Mouse (Mus musculus) MEL-GATA-1-ER (cell line): Measurements from ENCODE around the gene Trir.

Experiments
- DNase-seq: peaks from one replicate; pipeline ENCODE4 v3.0.0-alpha.2; 2012; ENCODE audit warnings: low read depth; ENCODE audit errors: extremely low read depth

Gene Trir

DNA sequence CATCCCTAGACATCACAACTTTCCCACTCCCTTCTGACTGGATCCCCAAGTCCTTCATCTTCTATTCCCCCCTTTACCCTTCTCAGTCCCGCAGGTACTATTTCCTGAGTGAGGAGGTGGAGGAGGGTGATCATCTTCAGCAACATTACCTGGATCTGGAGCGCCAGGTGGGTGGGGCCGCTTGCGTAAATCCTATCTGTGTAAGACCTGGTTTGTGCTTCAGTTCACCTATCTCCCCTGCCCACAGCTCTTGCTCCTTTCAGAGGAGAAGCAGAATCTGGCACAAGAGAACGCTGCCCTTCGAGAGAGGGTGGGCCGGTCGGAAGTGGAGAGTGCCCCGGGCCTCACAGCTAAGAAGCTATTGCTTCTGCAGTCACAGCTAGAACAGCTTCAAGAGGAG lies 32.2 kb upstream of the Trir start:
- no peak for DNase-seq

DNA sequence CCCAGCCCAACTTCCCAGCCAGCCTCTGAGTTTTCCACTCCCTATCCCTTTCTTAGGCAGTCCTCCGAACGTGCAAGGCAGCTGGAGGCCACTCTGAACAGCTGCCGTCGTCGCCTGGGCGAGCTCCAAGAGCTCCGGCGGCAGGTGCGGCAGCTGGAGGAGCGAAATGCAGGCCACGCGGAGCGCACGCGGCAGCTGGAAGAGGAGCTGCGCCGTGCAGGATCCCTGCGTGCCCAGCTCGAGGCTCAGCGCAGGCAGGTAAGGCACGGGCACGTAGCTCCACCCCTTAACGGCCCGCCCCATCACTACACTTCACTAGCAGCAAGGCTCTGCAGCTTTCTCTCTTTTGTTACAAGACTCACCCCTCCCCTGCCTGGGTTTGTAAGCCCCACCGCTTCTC lies 30.9 kb upstream of the Trir start:
- DNase-seq = no peak

DNA sequence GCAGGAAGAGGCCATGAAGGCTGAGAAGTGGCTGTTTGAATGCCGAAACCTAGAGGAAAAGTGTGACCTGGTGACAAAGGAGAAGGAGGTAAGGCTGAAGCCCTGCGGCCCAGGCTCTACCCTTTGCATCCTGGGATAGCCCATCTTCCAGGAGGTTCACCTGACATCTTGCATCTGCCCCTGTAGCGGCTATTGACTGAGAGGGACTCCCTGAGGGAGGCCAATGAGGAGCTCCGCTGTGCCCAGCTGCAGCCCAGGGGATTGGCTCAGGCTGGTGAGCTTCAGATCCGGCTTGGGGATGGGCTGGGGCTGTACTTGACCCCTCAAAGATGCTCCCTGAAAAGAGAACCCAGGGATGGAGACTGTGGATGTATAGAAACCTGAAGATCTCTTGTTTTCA lies 29.6 kb upstream of the Trir start:
- no peak for DNase-seq

DNA sequence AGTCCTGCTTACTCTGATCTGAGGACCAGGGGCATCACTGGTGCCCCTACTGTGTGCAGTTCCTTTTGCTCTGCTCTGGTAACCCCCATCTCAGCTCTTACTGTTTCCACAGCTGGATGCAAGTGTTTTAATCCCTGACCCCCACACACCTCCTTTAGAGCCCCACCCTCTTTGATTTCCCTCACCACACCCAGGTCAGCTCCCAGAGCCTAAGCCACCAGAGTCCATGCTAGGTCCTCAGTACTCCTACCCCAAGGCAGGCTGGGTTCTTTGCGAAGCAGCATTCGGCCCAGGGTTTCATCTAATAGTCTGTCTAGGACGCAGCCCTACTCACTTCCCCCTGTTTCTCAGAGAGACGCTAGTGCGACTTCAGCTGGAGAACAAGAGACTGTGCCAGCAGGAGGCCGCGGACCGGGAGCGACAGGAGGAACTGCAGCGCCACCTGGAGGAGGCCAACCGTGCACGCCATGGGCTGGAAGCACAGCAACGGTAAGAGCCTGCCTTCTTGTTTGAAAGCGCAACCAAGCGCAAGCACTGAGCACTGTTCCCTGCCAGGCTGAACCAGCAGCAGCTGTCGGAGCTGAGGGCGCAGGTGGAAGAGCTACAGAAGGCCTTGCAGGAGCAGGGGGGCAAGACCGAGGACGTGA lies 28.9 kb upstream of the Trir start:
- peak; percentile 89 for DNase-seq

DNA sequence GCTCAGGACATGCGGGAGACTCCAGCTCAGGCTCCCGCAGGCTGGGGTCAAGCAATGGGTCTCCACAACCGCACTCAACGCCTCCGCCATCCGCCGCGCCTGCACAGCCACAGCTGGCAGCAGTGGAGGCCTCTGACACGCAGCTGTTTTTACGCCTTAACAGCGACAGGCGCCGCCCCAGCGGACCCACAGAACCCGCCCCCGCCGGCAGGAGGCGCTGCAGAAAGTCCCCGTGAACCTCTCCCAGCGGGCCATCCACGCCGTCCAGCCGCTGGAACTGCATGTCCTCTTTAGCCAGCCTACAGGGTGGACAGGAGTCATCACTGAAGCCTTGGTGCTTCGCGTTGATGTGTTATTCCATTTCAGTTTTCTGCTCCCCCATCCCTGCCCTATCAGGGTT lies 18.9 kb upstream of the Trir start:
- no peak for DNase-seq

DNA sequence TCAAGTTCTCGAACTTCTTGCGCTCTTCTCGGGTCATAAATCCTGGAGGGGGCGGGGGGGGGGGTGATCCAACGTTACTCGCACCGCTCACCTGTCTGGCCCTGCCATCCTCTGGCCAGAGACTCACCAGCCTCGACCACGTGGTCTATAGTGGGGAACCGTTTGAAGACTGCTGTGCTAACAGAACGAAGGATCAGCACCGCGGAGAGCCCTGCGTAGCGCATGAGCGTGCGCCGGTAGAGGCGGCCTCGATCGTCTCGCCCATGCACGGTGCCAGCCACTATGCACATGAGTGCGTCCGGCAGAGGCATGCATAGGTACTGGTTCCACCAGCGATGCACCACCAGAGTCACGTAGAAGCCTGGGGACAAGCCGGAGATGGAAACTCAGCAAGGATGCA lies 15.4 kb upstream of the Trir start:
- DNase-seq = no peak

DNA sequence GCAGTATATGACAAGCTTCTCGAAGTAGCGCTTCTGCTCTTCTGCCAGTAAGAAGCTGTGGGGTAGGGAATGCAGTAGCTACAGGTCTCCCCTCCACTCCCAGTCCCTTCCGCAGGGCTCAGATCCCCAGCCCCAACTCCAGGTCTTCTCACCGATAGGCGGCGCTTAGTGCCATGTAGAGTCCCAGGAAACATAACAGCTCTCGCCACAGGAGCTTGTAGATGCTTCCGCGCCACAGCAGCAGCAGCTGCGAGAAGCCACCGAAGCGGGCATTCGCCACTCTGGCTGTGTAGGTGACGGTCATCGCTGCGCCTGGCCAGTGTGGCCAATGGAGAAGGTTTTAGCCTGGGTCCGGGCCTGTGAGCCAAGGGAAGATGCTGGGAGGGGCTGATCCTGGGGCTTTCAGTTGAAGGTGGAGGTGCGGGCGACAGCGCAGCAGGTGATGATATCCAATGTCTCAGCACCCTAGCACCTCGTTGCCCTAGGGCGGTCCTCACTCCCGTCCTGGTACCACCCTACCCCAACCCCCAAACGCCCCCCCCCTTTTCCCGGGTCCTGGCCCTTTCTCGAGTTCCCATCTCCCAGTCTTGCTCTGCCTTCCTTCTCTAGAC lies 13.3 kb upstream of the Trir start:
- no peak for DNase-seq

DNA sequence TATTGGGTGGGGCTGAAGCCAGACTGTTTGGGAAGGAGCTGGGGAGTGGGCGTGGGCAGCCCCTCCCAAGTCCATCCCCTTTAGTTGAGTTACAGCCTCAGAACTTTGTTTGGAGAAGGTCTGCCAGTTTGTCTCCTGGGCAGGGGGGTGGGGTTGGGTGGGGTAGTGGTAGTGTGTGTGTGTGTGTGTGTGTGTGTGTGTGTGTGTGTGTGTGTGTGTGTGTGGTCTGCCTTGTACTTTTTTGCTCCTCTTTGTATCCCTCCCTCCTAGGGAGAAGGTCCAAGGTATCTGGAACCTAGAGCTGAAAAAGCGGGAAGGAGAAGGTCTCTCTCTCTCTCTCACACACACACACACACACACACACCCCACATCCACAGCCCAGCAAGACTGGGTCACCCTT lies 12.2 kb upstream of the Trir start, which contains the start of gene Best2:
Best2 (minus strand) TSS at position 101 of the 400 bp plus-strand sequence.
- no peak for DNase-seq

DNA sequence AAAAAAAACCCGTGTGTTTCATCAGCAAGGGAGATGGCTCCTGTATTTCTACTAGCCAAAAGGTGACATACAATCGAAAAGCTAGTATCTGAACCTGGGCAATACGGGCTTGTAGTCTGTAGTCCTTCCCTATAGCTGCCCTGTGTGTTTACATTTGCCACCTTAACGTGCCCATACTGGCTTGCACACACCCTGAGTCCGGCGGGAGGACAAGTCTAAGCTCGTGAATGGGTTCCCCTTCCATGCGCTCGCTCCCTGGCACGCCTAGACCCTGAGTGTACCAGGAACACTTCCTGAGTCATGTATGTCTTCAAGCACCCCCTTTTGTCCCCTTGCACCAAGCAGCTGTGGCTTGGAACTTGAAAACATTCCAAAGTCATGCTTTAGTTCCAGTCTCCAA lies 9.9 kb upstream of the Trir start:
- DNase-seq = no peak

DNA sequence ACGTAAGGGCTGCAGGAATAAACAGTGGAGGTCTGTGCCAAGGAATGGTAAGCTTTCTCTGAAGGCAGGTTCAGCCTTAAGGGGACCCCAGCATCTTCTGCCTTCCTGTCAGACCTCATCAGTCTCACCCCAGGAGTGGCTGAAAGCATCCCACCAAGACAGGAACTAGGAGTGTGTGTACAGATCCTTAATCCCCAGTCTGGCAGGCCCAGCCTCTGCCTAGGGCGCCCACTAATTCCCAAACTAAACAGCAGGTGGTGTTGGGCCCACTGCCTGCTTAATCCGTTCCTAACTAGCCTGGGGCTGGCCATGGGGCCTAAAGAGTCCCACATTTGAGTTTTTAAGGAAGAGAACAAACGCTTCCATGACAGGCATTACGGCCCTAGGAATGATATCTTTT lies 9.4 kb upstream of the Trir start:
- DNase-seq = no peak

DNA sequence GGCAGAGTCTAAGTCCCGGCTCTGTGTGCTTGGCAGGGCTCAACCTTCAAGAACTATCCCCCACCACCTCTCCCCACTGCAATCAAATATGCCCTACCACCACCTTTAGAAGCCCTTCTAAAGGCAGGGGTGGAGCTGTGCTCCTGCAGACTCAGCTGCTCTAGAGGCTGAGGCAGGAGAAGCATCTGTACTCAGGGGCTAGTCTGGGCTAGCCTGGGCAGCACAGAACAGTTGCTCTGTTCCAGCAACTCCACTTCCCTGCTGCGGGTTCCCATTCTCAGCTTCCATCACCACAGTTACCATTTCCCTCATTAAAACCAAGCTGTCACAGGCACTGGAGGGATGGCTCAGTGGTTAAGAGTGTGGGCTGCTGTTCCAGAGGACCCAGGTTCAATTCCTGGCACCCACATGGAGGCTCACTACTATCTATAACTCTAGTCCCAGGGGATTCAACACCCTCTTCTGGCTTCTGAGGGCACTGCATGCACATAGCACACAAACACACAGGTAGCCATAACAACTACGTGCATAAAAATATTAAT lies 5.0 kb upstream of the Trir start:
- no peak for DNase-seq

DNA sequence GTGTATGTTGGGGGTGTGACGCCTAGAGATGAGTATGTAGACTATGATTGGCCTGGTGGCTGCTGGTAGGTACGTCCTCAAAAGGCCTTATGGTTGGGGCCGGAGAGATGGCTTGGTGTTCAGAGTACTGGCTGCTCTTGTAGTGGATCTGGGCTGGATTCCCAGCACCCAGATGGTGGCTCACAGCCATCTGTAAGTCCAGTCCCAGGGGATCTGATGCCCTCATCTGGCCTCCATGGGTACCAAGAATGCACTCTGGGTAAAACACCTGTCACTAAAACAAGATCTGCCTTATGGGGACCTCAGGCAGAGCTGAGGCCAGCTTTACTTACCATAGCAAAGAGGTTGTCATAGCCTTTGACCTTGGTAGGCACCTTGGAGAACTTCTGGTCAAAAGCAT lies 2.8 kb upstream of the Trir start:
- no peak for DNase-seq

DNA sequence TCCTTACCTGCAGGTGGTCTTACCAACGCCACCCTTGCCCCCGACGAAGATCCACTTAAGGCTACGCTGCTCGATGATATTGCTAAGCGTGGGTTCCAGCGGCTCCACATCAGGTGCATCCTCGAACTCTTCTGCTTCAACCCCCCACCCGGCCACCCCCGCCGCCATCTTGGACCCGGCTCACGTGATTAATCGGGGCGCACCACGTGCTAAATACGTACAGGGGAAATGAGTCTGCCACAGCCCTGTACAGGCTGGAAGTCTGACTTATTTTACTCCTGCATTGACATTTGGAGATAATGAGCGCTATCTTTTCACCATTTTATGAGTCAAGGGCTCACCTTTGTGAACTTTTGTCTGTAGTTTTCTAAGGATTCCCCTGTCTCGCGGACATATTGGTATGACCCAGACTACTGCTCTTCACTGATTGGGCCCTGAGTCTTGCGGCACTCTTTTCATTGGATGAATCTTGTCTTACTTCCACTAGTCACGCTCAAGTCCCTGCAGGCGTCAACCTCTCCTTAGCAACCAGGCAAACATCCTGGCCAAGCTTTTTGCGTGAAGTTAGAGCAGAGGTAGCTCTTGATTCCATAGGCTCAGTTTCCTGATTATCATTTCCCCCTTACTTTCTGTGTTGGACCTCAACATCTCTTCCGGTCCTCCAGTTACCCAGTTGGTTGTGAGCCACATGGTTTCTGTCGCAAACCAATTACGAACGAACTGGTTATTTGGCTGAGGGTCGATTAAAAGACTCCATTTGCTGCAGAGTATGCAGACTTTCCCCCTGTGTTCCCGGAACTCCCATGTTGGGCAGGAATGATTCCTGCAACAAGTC lies 1.3 kb upstream of the Trir start, which contains the start of gene Asna1:
Asna1 (minus strand) TSS at position 184 of the 835 bp plus-strand sequence.
- peak; percentile 99 for DNase-seq

DNA sequence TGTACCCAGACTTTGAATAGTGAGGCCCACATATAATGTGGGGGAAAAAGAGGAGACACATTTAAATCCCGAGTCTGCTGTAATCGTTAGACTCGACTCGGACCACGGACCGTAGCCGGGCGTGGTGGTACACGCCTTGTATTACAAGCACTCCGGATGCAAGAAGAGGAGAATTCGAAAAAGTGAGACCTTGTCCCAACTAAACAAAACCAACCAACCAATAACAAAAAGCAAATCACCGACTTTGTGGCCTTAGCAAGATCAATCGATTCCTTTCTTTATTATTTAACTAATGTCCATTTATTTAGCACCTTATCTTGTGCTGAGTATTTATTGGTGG lies 863 bp downstream of the Trir start:
- no peak for DNase-seq

DNA sequence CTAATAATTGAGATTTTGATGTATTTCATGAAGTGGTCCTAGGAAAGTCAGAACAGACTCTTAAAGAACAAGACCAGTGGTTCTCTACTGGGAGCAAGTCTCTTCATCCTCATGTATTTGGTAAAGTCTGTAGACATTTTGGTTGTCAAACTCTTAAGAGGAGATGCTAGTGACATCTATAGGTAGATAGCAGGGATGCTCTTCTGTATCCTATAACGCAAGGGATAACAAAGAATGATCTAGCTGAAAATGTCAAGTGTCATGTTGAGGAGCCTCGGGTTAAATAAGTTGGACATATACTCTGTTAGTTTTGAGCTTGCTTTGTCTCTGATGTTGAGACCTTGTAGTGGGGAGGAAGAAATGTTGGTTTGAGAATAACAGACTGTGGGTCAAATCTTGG lies 1.3 kb downstream of the Trir start:
- DNase-seq = no peak

DNA sequence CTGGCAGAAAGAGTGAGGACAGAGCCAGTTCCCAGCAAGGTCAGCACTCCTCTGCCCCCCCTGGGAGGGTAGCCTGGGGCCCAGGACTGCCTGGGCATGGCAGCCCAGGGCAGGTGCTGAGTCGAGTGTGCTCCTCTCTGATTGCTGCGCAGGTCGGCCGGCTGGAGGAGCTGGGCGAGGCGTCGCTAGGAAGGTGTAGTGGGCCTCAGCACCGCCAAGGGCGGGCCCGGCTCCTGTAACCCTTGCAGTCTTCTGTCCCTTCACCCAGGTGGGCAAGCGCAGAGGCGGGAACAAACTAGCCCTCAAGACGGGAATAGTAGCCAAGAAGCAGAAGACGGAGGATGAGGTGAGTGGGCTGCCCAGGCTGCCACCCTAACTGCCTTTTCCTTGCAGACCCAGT lies 2.6 kb downstream of the Trir start:
- DNase-seq = no peak

DNA sequence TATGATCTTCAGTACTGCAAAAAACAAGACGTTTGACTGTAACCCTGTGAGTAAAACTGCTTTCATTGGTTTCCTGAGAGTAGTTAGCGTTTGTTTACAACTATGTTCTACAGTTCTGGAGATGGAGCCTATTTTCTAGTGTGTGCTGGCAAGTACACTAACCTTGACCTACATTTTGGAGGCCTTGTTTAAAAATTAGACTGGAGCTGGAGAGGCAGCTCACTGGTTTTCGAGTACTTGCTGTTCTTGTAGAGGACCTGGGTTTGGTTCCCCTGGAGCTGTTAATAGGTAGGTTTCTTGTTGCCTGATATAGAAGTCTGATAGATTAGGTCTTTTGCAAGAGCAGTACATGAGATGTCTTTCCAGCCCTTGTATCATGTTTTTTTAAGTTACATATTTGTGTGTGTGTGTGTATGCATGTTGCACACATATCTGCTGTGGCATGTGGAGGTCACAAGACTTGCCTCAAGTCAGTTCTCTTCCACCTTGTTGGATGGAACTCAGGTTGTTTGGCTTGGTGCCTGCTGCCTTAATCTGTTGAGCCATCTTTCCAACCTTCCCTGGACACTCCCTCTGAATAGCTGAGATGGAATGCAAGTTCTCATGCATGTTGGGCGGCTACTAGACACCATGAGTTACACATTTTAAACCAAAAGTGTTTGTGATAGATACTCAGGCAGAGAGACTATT lies 6.1 kb downstream of the Trir start:
- no peak for DNase-seq

DNA sequence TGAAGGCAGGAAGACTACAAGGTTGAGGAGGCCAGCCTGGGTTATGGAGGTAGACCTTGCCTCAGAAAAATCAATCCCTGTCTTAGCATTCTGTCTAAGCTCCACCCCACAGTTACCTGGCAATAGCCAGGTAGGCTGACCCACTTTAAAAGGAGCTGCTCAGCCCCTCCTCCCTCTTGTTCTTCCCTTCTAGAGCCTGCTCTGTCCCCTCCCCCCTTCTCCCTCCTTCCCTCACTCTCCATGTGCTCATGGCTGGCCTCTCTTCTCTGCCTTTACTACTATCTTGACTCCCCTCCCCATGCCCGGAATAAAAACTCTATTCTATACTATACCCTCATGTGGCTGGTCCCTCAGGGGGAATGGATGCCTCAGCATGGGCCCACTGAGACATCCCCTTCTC lies 7.2 kb downstream of the Trir start:
- DNase-seq = no peak

DNA sequence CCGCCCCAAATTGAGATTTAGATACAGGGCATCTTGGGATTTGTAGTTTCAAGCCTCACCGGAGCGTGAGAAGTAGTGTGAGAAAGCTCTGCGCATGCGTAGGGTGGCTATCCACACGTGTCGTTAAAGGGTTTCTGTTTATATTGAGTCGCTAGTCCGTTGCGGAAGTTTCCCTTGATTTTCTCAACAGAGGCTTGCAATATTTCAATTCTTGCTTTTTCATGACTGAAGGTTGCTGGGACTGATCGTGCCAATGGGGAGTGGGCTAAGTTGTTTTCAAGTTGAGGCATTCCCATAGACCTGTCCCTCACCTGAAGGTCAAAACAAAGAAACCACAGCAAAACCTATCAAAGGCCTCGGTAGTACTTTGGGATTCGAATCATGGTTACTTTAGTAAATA lies 8.1 kb downstream of the Trir start:
- peak; percentile 71 for DNase-seq

DNA sequence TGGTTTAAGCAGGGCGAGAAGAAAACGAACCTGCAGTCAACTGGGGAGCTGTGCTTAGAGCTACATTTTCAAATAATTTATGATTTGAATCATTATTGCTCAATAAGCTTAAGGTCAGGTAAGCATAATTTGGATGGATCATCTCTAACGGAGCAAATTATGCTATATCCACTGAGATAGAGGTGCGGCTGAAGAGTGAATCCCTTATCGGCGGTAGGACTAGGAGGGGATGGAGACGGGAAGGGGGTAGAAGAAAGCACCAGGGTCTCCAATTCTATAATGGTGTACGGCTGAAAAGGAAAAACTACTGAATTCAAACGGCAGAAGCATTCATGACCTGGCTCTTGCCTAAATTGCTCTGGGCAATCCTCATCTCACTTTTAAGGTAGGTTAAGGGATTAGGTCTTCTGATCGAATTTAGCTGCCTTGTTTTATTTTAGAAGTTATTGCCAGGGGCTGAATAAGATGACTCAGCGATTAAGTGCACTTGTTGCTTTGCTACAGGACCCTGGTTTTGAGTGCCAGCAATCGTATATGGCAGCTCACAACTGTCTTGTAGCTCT lies 8.6 kb downstream of the Trir start:
- no peak for DNase-seq

DNA sequence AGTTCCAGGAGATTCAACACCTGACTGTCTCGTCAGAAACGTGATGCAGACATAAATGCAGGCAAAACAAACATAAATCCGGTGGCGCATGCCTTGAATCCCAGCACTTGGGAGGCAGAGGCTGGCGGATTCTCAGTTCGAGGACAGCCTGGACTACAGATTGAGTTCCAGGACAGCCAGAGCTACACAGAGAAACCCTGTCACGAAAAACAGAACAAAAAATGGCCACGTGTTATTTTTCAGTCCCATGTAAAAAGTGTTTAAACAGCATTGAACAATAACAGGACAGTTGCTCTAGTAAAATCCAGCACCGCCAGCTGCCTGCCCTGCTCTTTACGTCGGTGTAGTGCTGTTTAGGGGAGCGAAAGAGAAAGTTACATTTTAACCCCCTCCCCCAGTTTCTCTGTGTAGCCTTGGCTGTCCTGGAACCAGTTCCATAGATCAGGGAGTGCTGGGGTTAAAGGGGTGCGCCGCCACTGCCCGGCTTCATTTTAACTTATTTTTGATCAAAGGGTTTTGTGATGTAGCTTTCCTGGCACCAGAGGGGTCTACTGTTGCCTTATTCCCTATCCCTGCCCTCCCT lies 9.2 kb downstream of the Trir start:
- peak; percentile 28 for DNase-seq
